Mouse (Mus musculus) adrenal gland, adult 2 months (tissue): ENCODE measurements around the gene Tsga10ip. TPM values are rescaled to one million over a fixed set of nuclear protein-coding genes. Genes with fewer than 3 reads are reported as not detected.
"Not testable (repeated sequence)": the region's sequence is repeated elsewhere in the genome, so short reads cannot be mapped to it uniquely, and the experiment has no call there.

Experiments
- DNase-seq: peaks from one replicate; pipeline ENCODE4 v3.0.0; 2021
- polyA plus RNA-seq: library from polyadenylated mRNA; depleted of rRNA; stranded (reverse); fragments of >200 nt; gene quantifications from 2 replicates; pipeline ENCODE4 v1.2.3, GENCODE M21; 2012
- total RNA-seq, 2 experiments: library from RNA; stranded (reverse); gene quantifications; 2 replicates each; pipeline ENCODE4 v1.2.3; 2021

Tsga10ip gene
- total and polyA plus RNA-seq, 3 experiments = not detected

- DNase-seq = peak; percentile 39
These were observed 12.7 kb downstream of the Tsga10ip start for GRCm38 (mm10) chr19:5389647-5390046.

GRCm38 (mm10) chr19:5388588-5389242, 13.6 kb downstream of the Tsga10ip start, which contains the start of gene Sart1:
Gene Sart1, minus strand, starts transcription at chr19:5388703.
- DNase-seq = peak; percentile 97

- peak; percentile 56 for DNase-seq
These were observed 14.3 kb downstream of the Tsga10ip start for GRCm38 (mm10) chr19:5388011-5388441.

GRCm38 (mm10) chr19:5384715-5385114, 17.6 kb downstream of the Tsga10ip start:
- no peak for DNase-seq

- DNase-seq = no peak
These were observed 19.0 kb downstream of the Tsga10ip start for GRCm38 (mm10) chr19:5383326-5383725.

- DNase-seq = no peak
These were observed 24.9 kb downstream of the Tsga10ip start for GRCm38 (mm10) chr19:5377446-5377845.

- DNase-seq = no peak
These were observed 27.6 kb downstream of the Tsga10ip start for GRCm38 (mm10) chr19:5374748-5375147.

- no peak for DNase-seq
These were observed 28.1 kb downstream of the Tsga10ip start for GRCm38 (mm10) chr19:5374177-5374576.

- DNase-seq = no peak
These were observed 29.6 kb downstream of the Tsga10ip start for GRCm38 (mm10) chr19:5372724-5373123.

GRCm38 (mm10) chr19:5370932-5371331, 31.4 kb downstream of the Tsga10ip start:
- DNase-seq = no peak

GRCm38 (mm10) chr19:5367455-5367854, 34.9 kb downstream of the Tsga10ip start:
- DNase-seq = no peak

GRCm38 (mm10) chr19:5367053-5367359, 35.3 kb downstream of the Tsga10ip start, which contains the start of gene Banf1:
Gene Banf1, minus strand, starts transcription at chr19:5367168.
- DNase-seq = no peak

- peak; percentile 96 for DNase-seq
These were observed 35.9 kb downstream of the Tsga10ip start, which contains the start of gene Eif1ad for GRCm38 (mm10) chr19:5366175-5367052. Gene Eif1ad, plus strand, starts transcription at chr19:5366741.

- no peak for DNase-seq
These were observed 36.6 kb downstream of the Tsga10ip start for GRCm38 (mm10) chr19:5365751-5366150.

- DNase-seq = peak; percentile 9
These were observed 38.2 kb downstream of the Tsga10ip start for GRCm38 (mm10) chr19:5364124-5364523.

GRCm38 (mm10) chr19:5362186-5362585, 40.1 kb downstream of the Tsga10ip start:
- DNase-seq = no peak

- no peak for DNase-seq
These were observed 46.2 kb downstream of the Tsga10ip start for GRCm38 (mm10) chr19:5356080-5356479.

- DNase-seq = no peak
These were observed 48.7 kb downstream of the Tsga10ip start for GRCm38 (mm10) chr19:5353609-5354008.

GRCm38 (mm10) chr19:5349502-5349873, 52.8 kb downstream of the Tsga10ip start, which contains the start of gene Cst6:
Gene Cst6, minus strand, starts transcription at chr19:5349574.
- not testable (repeated sequence) for DNase-seq

GRCm38 (mm10) chr19:5348526-5349501, 53.5 kb downstream of the Tsga10ip start:
- peak; percentile 38 for DNase-seq

- no peak for DNase-seq
These were observed 54.3 kb downstream of the Tsga10ip start for GRCm38 (mm10) chr19:5348064-5348463.
